Mouse (Mus musculus): ENCODE results near the gene Mst1r. TPM values are rescaled to one million over a fixed set of nuclear protein-coding genes. Genes with fewer than 3 reads are reported as not detected.

Mst1r gene
- polyA plus RNA-seq, 1 experiment from 2014 or later, result 1.1 TPM

GRCm38 (mm10) chr9:107949184-107949921 lies 42.7 kb downstream of the Mst1r start:
- ATAC-seq (replicated peaks; ENCODE audit: low FRiP score, low read depth) (no peak), DNase-seq (ENCODE audit: low spot score) (no peak)
- Histone ChIP-seq H3K9me3 (replicated peaks; ENCODE audit: low read length) (no peaks in the 10 kb centered on the region), H3K9ac (ENCODE audit: low read depth, low read length) (no peak overlapping the region), H3K36me3 (ENCODE audit: insufficient read depth, low read length) (no peaks in the 10 kb centered on the region), H3K4me2 (ENCODE audit: low read length) (no peak overlapping the region), H3K27ac (no peak overlapping the region), H3K27me3 (ENCODE audit: insufficient read depth, low read length) (no peaks in the 10 kb centered on the region), H3K4me3 (replicated peaks; ENCODE audit: low read depth, low read length) (no peak overlapping the region), H3K4me1 (replicated peaks; ENCODE audit: insufficient read depth, low read length) (no peaks in the 10 kb centered on the region)
- no peak for TF ChIP-seq CTCF (IDR thresholded peaks at IDR 0.05; ENCODE audit: low read depth)
- WGBS, result 83% methylated on average over 13 of the region's 13 CpGs

- Histone ChIP-seq H3K4me2 (ENCODE audit: low read length) (peak within 1 kb of the TSS; percentile 71), H3K9me3 (replicated peaks; ENCODE audit: low read length) (no peaks in the 10 kb centered on the region), H3K4me3 (replicated peaks; ENCODE audit: low read depth, low read length) (peak within 1 kb of the TSS; percentile 58), H3K9ac (ENCODE audit: low read depth, low read length) (peak within 1 kb of the TSS; percentile 55), H3K36me3 (ENCODE audit: insufficient read depth, low read length) (no peaks in the 10 kb centered on the region), H3K4me1 (replicated peaks; ENCODE audit: insufficient read depth, low read length) (no peaks in the 10 kb centered on the region), H3K27ac (0 out of 2 replicates have a peak within 1 kb of the TSS, but pooled peaks have one; percentile 38), H3K27me3 (ENCODE audit: insufficient read depth, low read length) (no peaks in the 10 kb centered on the region)
- 90% methylated on average over 10 of the region's 10 CpGs for WGBS
- ATAC-seq (replicated peaks; ENCODE audit: low FRiP score, low read depth), result no peak
- no peak for DNase-seq (ENCODE audit: low spot score)
- TF ChIP-seq CTCF (IDR thresholded peaks at IDR 0.05; ENCODE audit: low read depth), result no peak
These were observed 43.2 kb downstream of the Mst1r start, which contains the start of gene Traip for GRCm38 (mm10) chr9:107949922-107950235. Gene Traip, plus strand, starts transcription at chr9:107950136.

GRCm38 (mm10) chr9:107950460-107951355 lies 44.0 kb downstream of the Mst1r start:
- H3K9me3 ChIP-seq (replicated peaks; ENCODE audit: low read length), result no peaks in the 10 kb centered on the region
- ATAC-seq (replicated peaks; ENCODE audit: low FRiP score, low read depth) (peak; percentile 93), DNase-seq (ENCODE audit: low spot score) (peak; percentile 96)
- no peaks in the 10 kb centered on the region for H3K27me3 ChIP-seq (ENCODE audit: insufficient read depth, low read length)
- H3K27ac ChIP-seq, result 0 out of 2 replicates have a peak overlapping the region, but pooled peaks have one; percentile 38
- peak overlapping the region; percentile 71 for H3K4me2 ChIP-seq (ENCODE audit: low read length)
- peak overlapping the region; percentile 55 for H3K9ac ChIP-seq (ENCODE audit: low read depth, low read length)
- H3K4me3 ChIP-seq (replicated peaks; ENCODE audit: low read depth, low read length), result peak overlapping the region; percentile 58
- no peaks in the 10 kb centered on the region for H3K36me3 ChIP-seq (ENCODE audit: insufficient read depth, low read length)
- H3K4me1 ChIP-seq (replicated peaks; ENCODE audit: insufficient read depth, low read length), result no peaks in the 10 kb centered on the region
- 19% methylated on average over 45 of the region's 45 CpGs for WGBS
- no peak for TF ChIP-seq CTCF (IDR thresholded peaks at IDR 0.05; ENCODE audit: low read depth)

DNA sequence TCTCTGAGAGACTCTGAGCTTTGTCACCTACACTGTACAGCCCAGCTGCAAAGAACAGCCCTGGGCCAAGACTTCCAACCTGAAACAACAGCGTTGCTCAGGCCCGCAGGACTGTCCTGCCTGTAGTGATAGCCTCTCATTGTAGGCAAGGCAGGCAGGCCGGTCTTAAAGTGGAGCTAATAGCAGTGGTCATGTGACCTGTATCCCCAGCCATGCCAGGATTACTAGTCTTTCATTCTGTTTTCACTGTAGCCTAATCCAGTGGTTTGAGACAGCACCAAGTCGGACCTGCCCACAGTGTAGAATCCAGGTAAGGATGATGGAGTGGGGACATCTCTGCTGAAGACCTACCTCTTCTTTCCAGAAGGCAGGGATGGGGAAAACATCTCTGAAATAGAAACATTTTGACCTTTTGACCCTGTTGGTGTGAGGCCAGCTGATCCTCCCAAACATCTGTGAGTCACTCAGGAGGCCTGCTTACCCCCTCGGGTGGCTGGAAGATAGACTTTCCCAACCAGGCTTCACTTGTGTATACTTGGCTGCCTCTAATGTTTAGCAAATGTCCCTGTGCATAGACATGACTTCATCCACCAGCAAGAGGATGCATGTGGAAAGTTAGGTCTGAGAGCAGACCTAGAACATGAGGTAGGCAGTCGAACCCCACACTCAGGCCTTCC lies 49.1 kb downstream of the Mst1r start:
- Histone ChIP-seq H3K27me3 (ENCODE audit: insufficient read depth, low read length) (no peaks in the 10 kb centered on the region), H3K4me1 (replicated peaks; ENCODE audit: insufficient read depth, low read length) (no peaks in the 10 kb centered on the region), H3K27ac (no peak overlapping the region), H3K4me3 (replicated peaks; ENCODE audit: low read depth, low read length) (no peak overlapping the region), H3K9ac (ENCODE audit: low read depth, low read length) (no peak overlapping the region), H3K4me2 (ENCODE audit: low read length) (no peak overlapping the region), H3K9me3 (replicated peaks; ENCODE audit: low read length) (no peaks in the 10 kb centered on the region), H3K36me3 (ENCODE audit: insufficient read depth, low read length) (peaks cover 9% of the 10 kb centered on the region)
- DNase-seq (ENCODE audit: low spot score) (no peak), ATAC-seq (replicated peaks; ENCODE audit: low FRiP score, low read depth) (no peak)
- TF ChIP-seq CTCF (IDR thresholded peaks at IDR 0.05; ENCODE audit: low read depth), result no peak
- 83% methylated on average over 6 of the region's 6 CpGs for WGBS

GRCm38 (mm10) chr9:107957141-107957540 lies 50.5 kb downstream of the Mst1r start:
- peaks cover 9% of the 10 kb centered on the region for H3K36me3 ChIP-seq (ENCODE audit: insufficient read depth, low read length)

DNA sequence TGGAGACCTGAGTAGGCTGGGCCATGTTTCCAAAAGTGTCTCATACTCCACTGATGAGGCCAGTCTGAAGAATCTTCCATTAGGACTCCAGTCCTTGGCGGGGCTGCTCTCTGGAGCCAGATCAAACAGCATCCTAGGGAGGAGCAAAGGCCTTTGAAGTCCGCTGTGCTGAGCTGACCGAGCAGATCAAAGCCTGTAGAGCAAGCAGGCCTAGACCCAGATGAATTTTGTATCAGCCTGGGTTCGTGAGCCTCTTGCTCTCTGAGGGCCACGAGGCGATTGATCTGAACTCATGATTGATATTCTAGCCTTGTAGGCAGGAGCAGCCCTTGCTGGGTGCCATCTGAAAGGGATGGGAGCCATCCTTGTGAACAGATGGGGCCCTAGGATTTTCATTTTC lies 53.2 kb downstream of the Mst1r start:
- Histone ChIP-seq H3K4me2 (ENCODE audit: low read length) (no peak overlapping the region), H3K36me3 (ENCODE audit: insufficient read depth, low read length) (peaks cover 9% of the 10 kb centered on the region), H3K27ac (no peak overlapping the region), H3K9ac (ENCODE audit: low read depth, low read length) (no peak overlapping the region), H3K27me3 (ENCODE audit: insufficient read depth, low read length) (no peaks in the 10 kb centered on the region), H3K9me3 (replicated peaks; ENCODE audit: low read length) (no peaks in the 10 kb centered on the region), H3K4me1 (replicated peaks; ENCODE audit: insufficient read depth, low read length) (no peaks in the 10 kb centered on the region), H3K4me3 (replicated peaks; ENCODE audit: low read depth, low read length) (no peak overlapping the region)
- 37% methylated on average over 6 of the region's 6 CpGs for WGBS
- ATAC-seq (replicated peaks; ENCODE audit: low FRiP score, low read depth) (no peak), DNase-seq (ENCODE audit: low spot score) (no peak)
- TF ChIP-seq CTCF (IDR thresholded peaks at IDR 0.05; ENCODE audit: low read depth), result no peak

More at GRCm38 (mm10) chr9:107957141-107957540, 50.5 kb downstream of the Mst1r start:
- Histone ChIP-seq H3K4me2 (ENCODE audit: low read length) (no peak overlapping the region), H3K9ac (ENCODE audit: low read depth, low read length) (no peak overlapping the region), H3K4me1 (replicated peaks; ENCODE audit: insufficient read depth, low read length) (no peaks in the 10 kb centered on the region), H3K4me3 (replicated peaks; ENCODE audit: low read depth, low read length) (no peak overlapping the region), H3K27me3 (ENCODE audit: insufficient read depth, low read length) (no peaks in the 10 kb centered on the region), H3K9me3 (replicated peaks; ENCODE audit: low read length) (no peaks in the 10 kb centered on the region), H3K27ac (no peak overlapping the region)
- 64% methylated on average over 6 of the region's 6 CpGs for WGBS
- no peak for TF ChIP-seq CTCF (IDR thresholded peaks at IDR 0.05; ENCODE audit: low read depth)
- no peak for DNase-seq (ENCODE audit: low spot score)
- ATAC-seq (replicated peaks; ENCODE audit: low FRiP score, low read depth), result no peak

All from kidney, postnatal 0 days (tissue).